Mouse (Mus musculus) spleen, adult 2 months (tissue): ENCODE measurements around the gene Lrba.

Experiments
- CTCF ChIP-seq: fragments of 200-500 bp; IDR thresholded peaks from 2 replicates; pipeline ENCODE4 v1.5.1; 2011; ENCODE audit warnings: mild to moderate bottlenecking, inconsistent platforms; ENCODE audit not compliant: insufficient read depth, insufficient read length, insufficient replicate concordance; ENCODE audit errors: extremely low read depth
- POLR2A ChIP-seq: fragments of 200-500 bp; IDR thresholded peaks from 2 replicates; pipeline ENCODE4 v1.6.1; 2011; ENCODE audit warnings: low read depth, low read length, inconsistent platforms

DNA sequence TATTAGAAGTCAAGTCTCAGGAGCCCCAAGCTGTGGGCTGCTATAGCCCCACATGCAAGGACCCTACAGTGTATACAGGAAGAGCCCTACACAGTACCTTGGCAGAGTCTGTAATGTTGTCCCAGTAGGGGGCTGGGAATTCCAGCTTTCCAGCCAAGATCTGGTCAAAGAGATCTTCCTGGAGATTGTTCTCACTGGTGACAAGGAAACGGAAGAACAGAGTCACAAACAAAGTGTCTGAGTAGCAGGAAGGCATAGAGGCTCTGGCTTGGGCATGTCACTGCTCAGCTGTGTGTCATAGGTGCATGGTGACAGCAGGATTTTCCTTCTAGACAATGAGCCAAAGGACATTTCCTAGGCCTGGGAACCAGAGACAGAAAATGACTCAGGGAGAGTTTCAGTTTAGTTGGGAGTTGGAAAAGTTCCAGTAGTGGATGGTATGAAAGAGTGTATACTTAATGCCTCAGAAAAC, 569.3 kb downstream of the Lrba start:
- TF ChIP-seq POLR2A (no peak), CTCF (no peak)
